8 mouse cellular contexts compared by ENCODE assay signal in the genomic region with DNA sequence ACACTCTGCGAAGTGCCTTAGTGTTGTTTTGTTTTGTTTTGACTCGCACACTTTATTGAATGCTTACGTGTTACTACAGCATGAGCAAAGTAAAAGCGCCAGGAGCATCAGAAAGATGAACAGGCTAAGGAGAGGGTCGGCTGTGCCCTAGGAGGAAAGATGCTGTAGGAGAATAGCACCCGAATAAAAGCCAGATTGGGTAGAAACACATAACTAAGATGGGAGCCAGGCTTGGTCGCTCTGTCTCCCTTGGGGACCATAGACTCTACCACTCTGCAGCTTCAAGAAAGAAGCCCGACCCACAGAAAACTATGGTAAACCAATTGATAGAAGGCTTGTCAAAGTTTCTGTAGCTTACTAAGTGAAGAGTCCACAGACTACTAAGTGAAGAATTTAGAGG. TPM values are rescaled to one million over a fixed set of nuclear protein-coding genes. Genes with fewer than 3 reads are reported as not detected.
A peak's percentile ranks its signal among the peaks of the same experiment; 100 is the strongest.
DNase-seq lines count a peak whose midpoint lies in the region; ATAC-seq and TF ChIP-seq lines count a peak whose summit lies in the region.

No protein-coding gene starts in this region.

- H3K4me1 ChIP-seq in kidney, embryonic 16.5 days (ENCODE audit: insufficient read depth, low read length): peaks cover 19% of the 10 kb centered on the region
- peaks cover 7% of the 10 kb centered on the region; the same call in 1 of the 2 replicates for H3K4me1 ChIP-seq in bone marrow macrophage, adult 2 months (ENCODE audit: control insufficient read depth, insufficient read depth, low read length)
- H3K4me1 ChIP-seq in hindbrain, embryonic 12.5 days: peaks cover 23% of the 10 kb centered on the region
- H3K4me1 ChIP-seq in midbrain, embryonic 11.5 days (ENCODE audit: control insufficient read depth, insufficient read depth, low read length): peaks cover 4% of the 10 kb centered on the region; the same call in 1 of the 2 replicates

- peak overlapping the region; percentile 67 for H3K4me3 ChIP-seq in kidney, embryonic 16.5 days (ENCODE audit: low read length)
- H3K4me3 ChIP-seq in bone marrow macrophage, adult 2 months (ENCODE audit: insufficient read depth, low read length): peak overlapping the region; percentile 93
- H3K4me3 ChIP-seq in hindbrain, embryonic 12.5 days: peak overlapping the region; percentile 63
- peak overlapping the region; percentile 61 for H3K4me3 ChIP-seq in midbrain, embryonic 11.5 days (ENCODE audit: low read depth, low read length)

- H3K4me2 ChIP-seq in kidney, embryonic 16.5 days (replicated peaks; ENCODE audit: low read depth, low read length): peak overlapping the region; percentile 82
- peak overlapping the region; percentile 81 for H3K4me2 ChIP-seq in hindbrain, embryonic 12.5 days (replicated peaks)
- H3K4me2 ChIP-seq in midbrain, embryonic 11.5 days: peak overlapping the region; percentile 74

- 6% methylated on average over 8 of the region's 8 CpGs for WGBS in kidney, embryonic 16.5 days
- WGBS in hindbrain, embryonic 12.5 days: 13% methylated on average over 8 of the region's 8 CpGs
- 13% methylated on average over 8 of the region's 8 CpGs for WGBS in midbrain, embryonic 11.5 days

- 0 out of 2 replicates have a peak, but pooled peaks cover 3% of the 10 kb centered on the region for H3K36me3 ChIP-seq in kidney, embryonic 16.5 days (ENCODE audit: insufficient read depth, low read length)
- H3K36me3 ChIP-seq in hindbrain, embryonic 12.5 days: peaks cover 9% of the 10 kb centered on the region
- H3K36me3 ChIP-seq in midbrain, embryonic 11.5 days (ENCODE audit: control insufficient read depth, insufficient read depth, low read length): no peaks in the 10 kb centered on the region

- H3K27me3 ChIP-seq in kidney, embryonic 16.5 days (ENCODE audit: insufficient read depth, low read length): no peaks in the 10 kb centered on the region
- H3K27me3 ChIP-seq in hindbrain, embryonic 12.5 days: no peaks in the 10 kb centered on the region
- H3K27me3 ChIP-seq in midbrain, embryonic 11.5 days (ENCODE audit: control insufficient read depth, insufficient read depth, low read length): no peaks in the 10 kb centered on the region

- ATAC-seq in kidney, embryonic 16.5 days (ENCODE audit: low FRiP score, low TSS enrichment): peak; percentile 36
- ATAC-seq in hindbrain, embryonic 12.5 days (ENCODE audit: low FRiP score): peak; percentile 54
- ATAC-seq in midbrain, embryonic 11.5 days (ENCODE audit: low FRiP score): no peak; the same call in 1 of the 2 replicates

- H3K27ac ChIP-seq in kidney, embryonic 16.5 days (ENCODE audit: low read length): peak overlapping the region; percentile 29
- H3K27ac ChIP-seq in bone marrow macrophage, adult 2 months (ENCODE audit: insufficient read depth, low read depth, low read length): no peak overlapping the region
- peak overlapping the region; percentile 40 for H3K27ac ChIP-seq in hindbrain, embryonic 12.5 days
- no peak overlapping the region for H3K27ac ChIP-seq in midbrain, embryonic 11.5 days (ENCODE audit: low read depth, low read length)

- no peak for TF ChIP-seq CTCF in bone marrow macrophage, adult 2 months (IDR thresholded peaks at IDR 0.05; ENCODE audit: low read depth, low read length)

- peak overlapping the region; percentile 78 for H3K9ac ChIP-seq in kidney, embryonic 16.5 days (replicated peaks; ENCODE audit: low read length)
- H3K9ac ChIP-seq in hindbrain, embryonic 12.5 days: peak overlapping the region; percentile 64
- H3K9ac ChIP-seq in midbrain, embryonic 11.5 days (ENCODE audit: low read length): peak overlapping the region; percentile 80

- DNase-seq in kidney, adult 11 months: no peak
- DNase-seq in midbrain, embryonic 11.5 days (ENCODE audit: low spot score, missing footprints): no peak
- DNase-seq in right cerebral cortex, postnatal 25 days: no peak
- no peak for DNase-seq in urinary bladder, adult 18-20 months (ENCODE audit: low spot score in 2 of 2)
- DNase-seq in lung, postnatal 14 days: no peak

- TF ChIP-seq POLR2A in bone marrow macrophage, adult 2 months (IDR thresholded peaks at IDR 0.05; ENCODE audit: borderline replicate concordance, low read depth, low read length): no peak

- no peaks in the 10 kb centered on the region for H3K9me3 ChIP-seq in kidney, embryonic 16.5 days (ENCODE audit: low read length)
- H3K9me3 ChIP-seq in hindbrain, embryonic 12.5 days (replicated peaks): no peaks in the 10 kb centered on the region
- no peaks in the 10 kb centered on the region for H3K9me3 ChIP-seq in midbrain, embryonic 11.5 days (ENCODE audit: control insufficient read depth, low read length)

RNA-seq across cellular contexts. Expression of a gene that starts 0.5 kb away (rescaled TPM):
- polyA plus RNA-seq in kidney, embryonic 16.5 days (2015; fragmentation: Nextera tagmentation; extraction: Ambion mirVana): 61.7 and 65.2 TPM in 2 replicates
- polyA plus RNA-seq in bone marrow macrophage, adult 2 months (2012; ENCODE audit: insufficient read depth, insufficient read length, missing spikeins): 14.2 and 14.5 TPM in 2 replicates
- polyA plus RNA-seq in hindbrain, embryonic 12.5 days (2016; fragmentation: Nextera tagmentation; extraction: Ambion mirVana): 36.4 and 37.9 TPM in 2 replicates
- polyA plus RNA-seq in midbrain, embryonic 11.5 days (2014; fragmentation: Nextera tagmentation; extraction: Ambion mirVana): 35.5 and 39.9 TPM in 2 replicates

Comparison
In these comparisons a context has a peak if more than half of its experiments do, and no peak if none do; other contexts are left out.
1. H3K27ac ChIP-seq: peak in kidney, embryonic 16.5 days (single experiment) and hindbrain, embryonic 12.5 days (single experiment); none in bone marrow macrophage, adult 2 months (single experiment) and midbrain, embryonic 11.5 days (single experiment).
2. Peak in every context shown above with its lines, with median percentiles within 50 percentile points of each other: H3K4me2 ChIP-seq, H3K4me3 ChIP-seq and H3K9ac ChIP-seq.